10 mouse cellular contexts compared by ENCODE assay signal in the genomic region with DNA sequence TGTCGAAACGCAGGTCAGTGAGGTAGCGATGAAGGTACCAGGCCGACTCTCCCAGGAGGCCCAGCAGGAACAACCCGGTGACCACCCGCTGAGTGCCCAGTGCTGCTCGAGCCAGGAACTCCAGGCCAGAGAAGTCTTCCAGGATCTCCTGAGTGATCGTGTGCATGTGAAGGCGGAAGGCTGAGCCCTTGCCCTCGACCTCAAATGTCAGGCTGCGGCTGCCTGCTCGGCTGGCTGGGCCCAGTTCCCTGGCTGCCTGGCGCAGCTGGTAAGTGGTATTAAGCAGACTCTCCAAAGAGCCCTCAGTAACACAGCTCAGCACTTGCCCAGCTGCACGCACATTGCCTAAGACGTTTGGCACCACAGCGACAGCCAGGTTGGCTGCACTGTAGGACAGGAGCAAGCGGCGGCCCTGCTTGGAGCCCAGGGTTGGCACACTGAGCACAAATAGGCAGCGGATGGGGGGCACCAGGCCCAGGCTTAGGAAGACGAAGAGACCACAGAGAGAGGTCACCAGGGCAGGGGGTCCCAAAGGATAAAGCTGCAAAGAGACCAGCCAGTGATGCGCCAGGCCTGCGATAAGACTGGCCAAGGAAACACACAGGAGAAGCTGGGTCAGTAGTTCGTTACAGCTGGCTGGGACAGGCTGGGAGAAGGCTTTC. TPM values are rescaled to one million over a fixed set of nuclear protein-coding genes. Genes with fewer than 3 reads are reported as not detected.
DNase-seq lines count a peak whose midpoint lies in the region; ATAC-seq lines count a peak whose summit lies in the region.
"Had no signal": no experiment of that assay in that cellular context is flagged by ENCODE, and none has a peak within 500 bp of the region (broad histone marks: within the 10 kb centered on the region; RNA-seq: fewer than 3 reads in every experiment).

No protein-coding gene starts in this region.

- 70% methylated on average over 23 of the region's 23 CpGs for WGBS in heart, embryonic 10.5 days
- WGBS in forebrain, embryonic 12.5 days, result 70% methylated on average over 23 of the region's 23 CpGs
- 73% methylated on average over 23 of the region's 23 CpGs for WGBS in limb, embryonic 12.5 days
- WGBS in neural tube, embryonic 12.5 days, result 75% methylated on average over 23 of the region's 23 CpGs

- H3K27me3 ChIP-seq in heart, embryonic 10.5 days (ENCODE audit: insufficient read depth, poor library complexity, severe bottlenecking), result no peaks in the 10 kb centered on the region
- no peaks in the 10 kb centered on the region; the same call in 1 of the 2 replicates for H3K27me3 ChIP-seq in forebrain, embryonic 12.5 days
- H3K27me3 ChIP-seq in limb, embryonic 12.5 days, result no peaks in the 10 kb centered on the region
- no peaks in the 10 kb centered on the region for H3K27me3 ChIP-seq in neural tube, embryonic 12.5 days (replicated peaks)

- no peak for DNase-seq in heart, embryonic 10.5 days (ENCODE audit: low spot score)
- DNase-seq in heart, adult 9 months (ENCODE audit: low spot score in 2 of 2), result no peak
- no peak for DNase-seq in right cerebral cortex, postnatal 36 days (ENCODE audit: low spot score in 2 of 2)
- DNase-seq in thymus, adult 18-20 months, result no peak

- H3K36me3 ChIP-seq in heart, embryonic 10.5 days, result no peaks in the 10 kb centered on the region
- H3K36me3 ChIP-seq in forebrain, embryonic 12.5 days (replicated peaks), result no peaks in the 10 kb centered on the region
- H3K36me3 ChIP-seq in limb, embryonic 12.5 days, result no peaks in the 10 kb centered on the region
- H3K36me3 ChIP-seq in neural tube, embryonic 12.5 days, result no peaks in the 10 kb centered on the region

- H3K27ac ChIP-seq in heart, embryonic 10.5 days, result peak overlapping the region; percentile 42
- peak overlapping the region; percentile 61; the same call in 1 of the 2 replicates for H3K27ac ChIP-seq in forebrain, embryonic 12.5 days
- H3K27ac ChIP-seq in limb, embryonic 12.5 days, result peak overlapping the region; percentile 72
- no peak overlapping the region for H3K27ac ChIP-seq in neural tube, embryonic 12.5 days
- H3K27ac ChIP-seq: kidney, postnatal 0 days had no signal

- no peaks in the 10 kb centered on the region for H3K9me3 ChIP-seq in heart, embryonic 10.5 days
- H3K9me3 ChIP-seq in forebrain, embryonic 12.5 days, result 0 out of 2 replicates have a peak, but pooled peaks cover 2% of the 10 kb centered on the region
- peaks cover 4% of the 10 kb centered on the region; the same call in 1 of the 2 replicates for H3K9me3 ChIP-seq in limb, embryonic 12.5 days
- no peaks in the 10 kb centered on the region for H3K9me3 ChIP-seq in neural tube, embryonic 12.5 days

- no peak overlapping the region for H3K4me2 ChIP-seq in forebrain, embryonic 12.5 days
- no peak overlapping the region for H3K4me2 ChIP-seq in limb, embryonic 12.5 days
- peak overlapping the region; percentile 20; the same call in 1 of the 2 replicates for H3K4me2 ChIP-seq in neural tube, embryonic 12.5 days (replicated peaks)

- ATAC-seq in forebrain, embryonic 12.5 days (ENCODE audit: low FRiP score), result peak; percentile 15; the same call in 1 of the 2 replicates
- ATAC-seq in limb, embryonic 12.5 days (ENCODE audit: insufficient number of reproducible peaks, insufficient read depth, low FRiP score, low TSS enrichment, low read depth), result no peak
- no peak for ATAC-seq in neural tube, embryonic 12.5 days (ENCODE audit: low FRiP score, low read depth)
- no peak for ATAC-seq in megakaryocyte-erythroid progenitor cell, adult 5-6 weeks (replicated peaks; ENCODE audit: low FRiP score, low TSS enrichment, poor library complexity, severe bottlenecking)

- H3K9ac ChIP-seq in forebrain, embryonic 12.5 days, result no peak overlapping the region
- no peak overlapping the region for H3K9ac ChIP-seq in limb, embryonic 12.5 days (replicated peaks)
- H3K9ac ChIP-seq in neural tube, embryonic 12.5 days, result no peak overlapping the region

- no peak overlapping the region for H3K4me3 ChIP-seq in heart, embryonic 10.5 days
- H3K4me3 ChIP-seq in forebrain, embryonic 12.5 days (replicated peaks), result no peak overlapping the region
- no peak overlapping the region for H3K4me3 ChIP-seq in limb, embryonic 12.5 days (replicated peaks)
- H3K4me3 ChIP-seq in neural tube, embryonic 12.5 days, result no peak overlapping the region

- H3K4me1 ChIP-seq in heart, embryonic 10.5 days, result peaks cover 39% of the 10 kb centered on the region
- H3K4me1 ChIP-seq in forebrain, embryonic 12.5 days, result peaks cover 16% of the 10 kb centered on the region
- H3K4me1 ChIP-seq in limb, embryonic 12.5 days (replicated peaks), result peaks cover 22% of the 10 kb centered on the region
- peaks cover 18% of the 10 kb centered on the region for H3K4me1 ChIP-seq in neural tube, embryonic 12.5 days

RNA-seq across cellular contexts. Expression of gene Ocstamp, which starts 2.6 kb away (rescaled TPM):
- polyA plus RNA-seq in heart, embryonic 10.5 days (2016; fragmentation: Nextera tagmentation; extraction: Ambion mirVana), result 0.07 and 0.39 TPM in 2 replicates
- polyA plus RNA-seq in forebrain, embryonic 12.5 days (2016; fragmentation: Nextera tagmentation; extraction: Ambion mirVana), result 0.06 TPM in 1 of 2 replicates, not detected in the other
- not detected in 2 replicates for polyA plus RNA-seq in limb, embryonic 12.5 days (2016; fragmentation: Nextera tagmentation; extraction: Ambion mirVana)
- 0.10 TPM in 1 of 2 replicates, not detected in the other for polyA plus RNA-seq in neural tube, embryonic 12.5 days (2016; fragmentation: Nextera tagmentation; extraction: Ambion mirVana)
- not detected in 2 replicates for total RNA-seq in megakaryocyte-erythroid progenitor cell, adult 5-6 weeks (2014; fragmentation: Nextera tagmentation)
- total RNA-seq in megakaryocyte-erythroid progenitor cell, adult 5-6 weeks (2017), result not detected in 2 replicates
- total RNA-seq: common myeloid progenitor, adult 5-6 weeks had no signal

RNA-seq across cellular contexts. Expression of gene Zfp334, which starts 9.6 kb away (rescaled TPM):
- polyA plus RNA-seq in heart, embryonic 10.5 days (2016; fragmentation: Nextera tagmentation; extraction: Ambion mirVana), result 9.3 and 12.2 TPM in 2 replicates
- polyA plus RNA-seq in forebrain, embryonic 12.5 days (2016; fragmentation: Nextera tagmentation; extraction: Ambion mirVana), result 22.9 and 24.0 TPM in 2 replicates
- 17.4 and 18.4 TPM in 2 replicates for polyA plus RNA-seq in limb, embryonic 12.5 days (2016; fragmentation: Nextera tagmentation; extraction: Ambion mirVana)
- polyA plus RNA-seq in neural tube, embryonic 12.5 days (2016; fragmentation: Nextera tagmentation; extraction: Ambion mirVana), result 18.1 and 18.8 TPM in 2 replicates
- total RNA-seq in megakaryocyte-erythroid progenitor cell, adult 5-6 weeks (2014; fragmentation: Nextera tagmentation), result not detected in 2 replicates
- not detected in 2 replicates for total RNA-seq in megakaryocyte-erythroid progenitor cell, adult 5-6 weeks (2017)
- total RNA-seq: common myeloid progenitor, adult 5-6 weeks had no signal

RNA-seq across cellular contexts. Expression of gene Zfp663, which starts 29.1 kb away (rescaled TPM):
- polyA plus RNA-seq in heart, embryonic 10.5 days (2016; fragmentation: Nextera tagmentation; extraction: Ambion mirVana), result 0.23 and 0.60 TPM in 2 replicates
- polyA plus RNA-seq in forebrain, embryonic 12.5 days (2016; fragmentation: Nextera tagmentation; extraction: Ambion mirVana), result 6.8 and 6.9 TPM in 2 replicates
- 0.74 and 1.2 TPM in 2 replicates for polyA plus RNA-seq in limb, embryonic 12.5 days (2016; fragmentation: Nextera tagmentation; extraction: Ambion mirVana)
- polyA plus RNA-seq in neural tube, embryonic 12.5 days (2016; fragmentation: Nextera tagmentation; extraction: Ambion mirVana), result 5.4 and 6.3 TPM in 2 replicates
- not detected in 2 replicates for total RNA-seq in megakaryocyte-erythroid progenitor cell, adult 5-6 weeks (2014; fragmentation: Nextera tagmentation)
- not detected in 2 replicates for total RNA-seq in megakaryocyte-erythroid progenitor cell, adult 5-6 weeks (2017)
- total RNA-seq: common myeloid progenitor, adult 5-6 weeks had no signal
